Mouse (Mus musculus): ENCODE data around the gene Tm2d1. TPM values are rescaled to one million over a fixed set of nuclear protein-coding genes. Genes with fewer than 3 reads are reported as not detected.

Gene Tm2d1
- polyA plus RNA-seq, 1 experiment from 2014 or later, result 143 TPM

- H3K27ac ChIP-seq (ENCODE audit: low read length), result peak within 1 kb of the TSS; percentile 87
- 1% methylated on average over 53 of the region's 73 CpGs for WGBS
Measured at GRCm38 (mm10) chr4:98395690-98396437, 12.8 kb upstream of the Tm2d1 start, which contains the start of gene Patj. Gene Patj (plus strand): TSS chr4:98395785.

GRCm38 (mm10) chr4:98395346-98395689 lies 12.2 kb upstream of the Tm2d1 start:
- peaks cover 2% of the 10 kb centered on the region; the same call in 1 of the 2 replicates for H3K4me1 ChIP-seq (ENCODE audit: control insufficient read depth, insufficient read depth, low read length)
- peak; percentile 19 for ATAC-seq
- peak overlapping the region; percentile 98 for H3K9ac ChIP-seq (ENCODE audit: low read depth, low read length)
- H3K36me3 ChIP-seq (ENCODE audit: control insufficient read depth, insufficient read depth, low read length), result no peaks in the 10 kb centered on the region
- H3K27me3 ChIP-seq (ENCODE audit: control insufficient read depth, insufficient read depth, low read depth, low read length), result no peaks in the 10 kb centered on the region
- no peaks in the 10 kb centered on the region for H3K9me3 ChIP-seq (replicated peaks; ENCODE audit: control insufficient read depth, low read length, poor library complexity, severe bottlenecking)
- WGBS, result under 1% methylated on average over 7 of the region's 7 CpGs
- H3K4me3 ChIP-seq (ENCODE audit: low read depth, low read length), result peak overlapping the region; percentile 80
- H3K27ac ChIP-seq (ENCODE audit: low read length), result peak overlapping the region; percentile 87
- peak overlapping the region; percentile 79 for H3K4me2 ChIP-seq (ENCODE audit: low read length)

More at GRCm38 (mm10) chr4:98395690-98396437, 12.8 kb upstream of the Tm2d1 start, which contains the start of gene Patj:
- Histone ChIP-seq H3K36me3 (ENCODE audit: control insufficient read depth, insufficient read depth, low read length) (no peaks in the 10 kb centered on the region), H3K9ac (ENCODE audit: low read depth, low read length) (peak within 1 kb of the TSS; percentile 98), H3K9me3 (replicated peaks; ENCODE audit: control insufficient read depth, low read length, poor library complexity, severe bottlenecking) (no peaks in the 10 kb centered on the region), H3K4me2 (ENCODE audit: low read length) (peak within 1 kb of the TSS; percentile 79), H3K27me3 (ENCODE audit: control insufficient read depth, insufficient read depth, low read depth, low read length) (no peaks in the 10 kb centered on the region), H3K4me1 (ENCODE audit: control insufficient read depth, insufficient read depth, low read length) (peaks cover 2% of the 10 kb centered on the region; the same call in 1 of the 2 replicates), H3K4me3 (ENCODE audit: low read depth, low read length) (peak within 1 kb of the TSS; percentile 80)
- ATAC-seq, result peak; percentile 89

GRCm38 (mm10) chr4:98385036-98385435 lies 1.9 kb upstream of the Tm2d1 start:
- WGBS, result 74% methylated on average over 5 of the region's 5 CpGs
- H3K4me1 ChIP-seq (ENCODE audit: control insufficient read depth, insufficient read depth, low read length), result peaks cover 6% of the 10 kb centered on the region; the same call in 1 of the 2 replicates
- no peak overlapping the region for H3K27ac ChIP-seq (ENCODE audit: low read length)
- no peaks in the 10 kb centered on the region for H3K9me3 ChIP-seq (replicated peaks; ENCODE audit: control insufficient read depth, low read length, poor library complexity, severe bottlenecking)
- H3K4me2 ChIP-seq (ENCODE audit: low read length), result no peak overlapping the region
- H3K4me3 ChIP-seq (ENCODE audit: low read depth, low read length), result no peak overlapping the region
- no peaks in the 10 kb centered on the region for H3K27me3 ChIP-seq (ENCODE audit: control insufficient read depth, insufficient read depth, low read depth, low read length)
- ATAC-seq, result no peak
- no peak overlapping the region for H3K9ac ChIP-seq (ENCODE audit: low read depth, low read length)
- no peaks in the 10 kb centered on the region for H3K36me3 ChIP-seq (ENCODE audit: control insufficient read depth, insufficient read depth, low read length)

- no peak overlapping the region for H3K4me2 ChIP-seq (ENCODE audit: low read length)
- no peaks in the 10 kb centered on the region for H3K9me3 ChIP-seq (replicated peaks; ENCODE audit: control insufficient read depth, low read length, poor library complexity, severe bottlenecking)
- H3K27ac ChIP-seq (ENCODE audit: low read length), result no peak overlapping the region
- H3K9ac ChIP-seq (ENCODE audit: low read depth, low read length), result no peak overlapping the region
- no peaks in the 10 kb centered on the region for H3K27me3 ChIP-seq (ENCODE audit: control insufficient read depth, insufficient read depth, low read depth, low read length)
- H3K36me3 ChIP-seq (ENCODE audit: control insufficient read depth, insufficient read depth, low read length), result peaks cover 5% of the 10 kb centered on the region; the same call in 1 of the 2 replicates
- H3K4me1 ChIP-seq (ENCODE audit: control insufficient read depth, insufficient read depth, low read length), result peaks cover 2% of the 10 kb centered on the region; the same call in 1 of the 2 replicates
- WGBS, result 93% methylated on average over 2 of the region's 2 CpGs
- H3K4me3 ChIP-seq (ENCODE audit: low read depth, low read length), result no peak overlapping the region
- no peak for ATAC-seq
Measured at GRCm38 (mm10) chr4:98376943-98377342, 6.2 kb downstream of the Tm2d1 start.

DNA sequence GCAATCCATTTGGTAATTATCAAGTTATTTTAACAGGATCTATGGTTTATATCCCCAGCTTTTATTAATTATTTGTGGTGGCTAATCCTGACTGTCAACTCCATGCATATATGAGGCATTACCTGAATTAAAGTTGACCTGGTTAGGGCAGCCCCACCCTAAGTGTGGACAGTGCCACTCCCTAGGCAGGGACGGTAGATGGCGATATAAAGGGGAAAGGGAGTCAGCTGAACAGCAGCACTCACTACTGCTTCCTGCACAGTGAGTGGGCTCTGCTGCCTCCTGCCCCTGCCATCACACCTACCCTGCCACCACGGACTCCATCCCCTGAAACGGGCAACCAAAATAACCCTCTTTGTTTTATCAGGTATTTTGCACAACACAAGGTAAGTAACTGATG lies 7.7 kb downstream of the Tm2d1 start:
- Histone ChIP-seq H3K27me3 (ENCODE audit: control insufficient read depth, insufficient read depth, low read depth, low read length) (no peaks in the 10 kb centered on the region), H3K27ac (ENCODE audit: low read length) (no peak overlapping the region), H3K9me3 (replicated peaks; ENCODE audit: control insufficient read depth, low read length, poor library complexity, severe bottlenecking) (no peaks in the 10 kb centered on the region), H3K36me3 (ENCODE audit: control insufficient read depth, insufficient read depth, low read length) (peaks cover 5% of the 10 kb centered on the region; the same call in 1 of the 2 replicates), H3K9ac (ENCODE audit: low read depth, low read length) (no peak overlapping the region), H3K4me1 (ENCODE audit: control insufficient read depth, insufficient read depth, low read length) (no peaks in the 10 kb centered on the region), H3K4me3 (ENCODE audit: low read depth, low read length) (no peak overlapping the region), H3K4me2 (ENCODE audit: low read length) (no peak overlapping the region)
- no peak for ATAC-seq
- WGBS, result 61% methylated on average over 4 of the region's 4 CpGs

GRCm38 (mm10) chr4:98358034-98358809 lies 24.9 kb downstream of the Tm2d1 start:
- ATAC-seq, result no peak
- 96% methylated on average over 9 of the region's 9 CpGs for WGBS
- H3K27me3 ChIP-seq (ENCODE audit: control insufficient read depth, insufficient read depth, low read depth, low read length), result no peaks in the 10 kb centered on the region

DNA sequence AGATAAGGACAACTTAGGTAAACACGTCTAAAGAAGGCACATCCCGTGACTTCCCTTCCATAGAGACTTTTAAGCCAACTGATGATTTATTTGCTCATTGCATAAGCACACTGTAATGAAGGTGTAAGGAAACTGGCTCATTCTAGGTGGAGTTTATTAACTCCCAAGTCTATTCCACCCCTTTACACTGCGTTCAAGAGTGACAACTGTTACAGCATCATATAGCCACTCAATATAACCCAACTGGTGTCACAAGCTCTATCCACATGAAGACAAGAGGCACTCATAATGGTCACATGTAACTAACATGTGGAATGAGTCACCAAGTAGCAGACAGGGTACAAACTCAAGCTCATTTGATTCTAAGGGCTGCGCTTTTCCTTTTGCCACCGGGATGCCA lies 34.5 kb downstream of the Tm2d1 start:
- Histone ChIP-seq H3K9ac (ENCODE audit: low read depth, low read length) (no peak overlapping the region), H3K27me3 (ENCODE audit: control insufficient read depth, insufficient read depth, low read depth, low read length) (no peaks in the 10 kb centered on the region), H3K27ac (ENCODE audit: low read length) (no peak overlapping the region), H3K4me3 (ENCODE audit: low read depth, low read length) (no peak overlapping the region), H3K36me3 (ENCODE audit: control insufficient read depth, insufficient read depth, low read length) (no peaks in the 10 kb centered on the region), H3K9me3 (replicated peaks; ENCODE audit: control insufficient read depth, low read length, poor library complexity, severe bottlenecking) (no peaks in the 10 kb centered on the region), H3K4me1 (ENCODE audit: control insufficient read depth, insufficient read depth, low read length) (no peaks in the 10 kb centered on the region), H3K4me2 (ENCODE audit: low read length) (no peak overlapping the region)
- WGBS, result 83% methylated on average over 5 of the region's 5 CpGs
- ATAC-seq, result no peak

More at GRCm38 (mm10) chr4:98358034-98358809, 24.9 kb downstream of the Tm2d1 start:
- Histone ChIP-seq H3K9ac (ENCODE audit: low read depth, low read length) (no peak overlapping the region), H3K4me3 (ENCODE audit: low read depth, low read length) (no peak overlapping the region), H3K36me3 (ENCODE audit: control insufficient read depth, insufficient read depth, low read length) (peaks cover 16% of the 10 kb centered on the region), H3K9me3 (replicated peaks; ENCODE audit: control insufficient read depth, low read length, poor library complexity, severe bottlenecking) (no peaks in the 10 kb centered on the region), H3K4me1 (ENCODE audit: control insufficient read depth, insufficient read depth, low read length) (no peaks in the 10 kb centered on the region), H3K27ac (ENCODE audit: low read length) (no peak overlapping the region), H3K4me2 (ENCODE audit: low read length) (no peak overlapping the region)

DNA sequence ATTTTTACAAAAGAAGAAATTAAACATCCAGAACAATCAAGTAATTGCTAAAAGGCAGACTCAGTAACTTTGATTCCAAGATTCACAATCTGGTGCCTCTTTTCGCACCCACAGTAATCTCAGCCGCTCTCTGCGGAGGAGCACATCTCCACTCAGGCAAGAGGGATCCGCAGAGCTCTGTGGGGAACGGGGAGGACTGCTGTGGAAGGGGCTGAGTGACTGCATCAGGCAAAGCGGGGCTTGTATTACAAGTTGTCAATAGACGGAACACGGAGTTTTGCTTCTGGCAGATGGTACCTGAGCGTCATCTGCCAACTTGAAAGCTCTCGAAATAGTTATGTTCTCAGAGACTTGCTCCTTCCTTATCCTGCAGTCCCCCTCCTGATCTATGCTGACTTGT lies 37.3 kb downstream of the Tm2d1 start:
- no peaks in the 10 kb centered on the region for H3K36me3 ChIP-seq (ENCODE audit: control insufficient read depth, insufficient read depth, low read length)
- H3K9me3 ChIP-seq (replicated peaks; ENCODE audit: control insufficient read depth, low read length, poor library complexity, severe bottlenecking), result no peaks in the 10 kb centered on the region
- no peak overlapping the region for H3K9ac ChIP-seq (ENCODE audit: low read depth, low read length)
- no peak overlapping the region for H3K4me3 ChIP-seq (ENCODE audit: low read depth, low read length)
- no peaks in the 10 kb centered on the region for H3K4me1 ChIP-seq (ENCODE audit: control insufficient read depth, insufficient read depth, low read length)
- H3K27ac ChIP-seq (ENCODE audit: low read length), result no peak overlapping the region
- no peaks in the 10 kb centered on the region for H3K27me3 ChIP-seq (ENCODE audit: control insufficient read depth, insufficient read depth, low read depth, low read length)
- no peak for ATAC-seq
- no peak overlapping the region for H3K4me2 ChIP-seq (ENCODE audit: low read length)
- 91% methylated on average over 10 of the region's 10 CpGs for WGBS
